Mouse (Mus musculus): ENCODE data around the gene Hrasls5. TPM values are rescaled to one million over a fixed set of nuclear protein-coding genes. Genes with fewer than 3 reads are reported as not detected.

Gene Hrasls5
- polyA plus RNA-seq, 1 experiment, result 2.6 TPM

DNA sequence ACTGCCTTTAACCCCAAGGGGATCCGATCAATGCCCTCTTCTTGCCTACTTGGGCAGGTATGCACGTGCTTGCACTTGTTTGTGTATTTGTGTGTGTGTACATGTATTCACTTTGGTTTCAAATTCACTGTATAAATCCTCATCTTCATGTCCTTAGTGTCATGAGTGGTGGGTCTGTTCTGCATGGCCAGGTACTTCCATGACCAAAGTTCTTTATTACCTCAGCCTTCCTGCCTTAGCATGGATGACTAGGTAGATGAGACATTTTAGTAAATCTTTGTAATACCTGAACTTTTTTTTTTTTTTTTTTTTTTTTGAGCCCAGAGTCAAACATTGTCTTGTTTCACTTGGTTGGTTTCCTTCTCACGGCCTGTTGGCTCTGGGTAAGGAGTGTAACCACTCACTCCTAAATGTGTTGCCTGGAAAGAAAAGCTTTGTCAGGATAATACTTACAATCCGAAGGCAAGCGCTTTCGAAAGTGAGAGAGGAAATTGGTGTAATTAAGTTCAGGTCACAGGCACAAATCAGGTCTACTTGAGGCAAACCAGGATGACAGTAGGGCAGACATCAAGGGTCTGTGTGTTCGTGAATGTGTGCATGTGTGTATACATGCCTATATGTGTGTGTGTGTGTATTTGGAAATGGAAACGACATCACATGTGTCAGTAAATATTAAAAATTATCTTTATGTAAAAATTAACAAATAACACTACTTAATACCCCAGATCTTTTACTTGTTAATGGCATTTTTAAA lies 36.7 kb downstream of the Hrasls5 start:
- no peak overlapping the region for H3K4me3 ChIP-seq (ENCODE audit: insufficient read depth, low read depth, low read length)
- H3K27ac ChIP-seq (replicated peaks; ENCODE audit: low read depth, low read length), result no peak overlapping the region

DNA sequence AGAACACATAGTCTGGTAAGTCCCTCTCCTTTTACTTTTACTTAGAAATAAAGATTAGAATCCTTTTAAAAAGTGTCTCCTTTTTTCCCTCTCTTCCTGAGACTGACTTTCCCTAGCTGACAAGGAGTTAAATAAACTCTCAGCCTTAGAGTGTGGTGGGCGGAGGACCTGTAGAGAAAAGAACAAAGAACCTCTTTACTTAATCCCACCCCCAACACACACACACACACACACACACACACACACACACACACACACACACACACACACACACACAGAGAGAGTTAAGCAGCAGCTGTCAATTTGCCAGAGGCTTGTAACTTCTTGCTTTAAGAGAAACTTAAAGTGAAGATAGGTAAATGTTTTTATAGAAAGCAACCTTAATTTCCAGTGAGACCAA lies 59.7 kb downstream of the Hrasls5 start:
- Histone ChIP-seq H3K27ac (replicated peaks; ENCODE audit: low read depth, low read length) (no peak overlapping the region), H3K4me3 (ENCODE audit: insufficient read depth, low read depth, low read length) (no peak overlapping the region), H3K4me1 (ENCODE audit: control insufficient read depth, insufficient read depth, insufficient read length, low read length) (no peaks in the 10 kb centered on the region)

More for the DNA sequence above, 36.7 kb downstream of the Hrasls5 start:
- H3K4me1 ChIP-seq (ENCODE audit: control insufficient read depth, insufficient read depth, insufficient read length, low read length), result no peaks in the 10 kb centered on the region

- no peaks in the 10 kb centered on the region for H3K4me1 ChIP-seq (ENCODE audit: control insufficient read depth, insufficient read depth, insufficient read length, low read length)
- no peak overlapping the region for H3K4me3 ChIP-seq (ENCODE audit: insufficient read depth, low read depth, low read length)
- no peak overlapping the region for H3K27ac ChIP-seq (replicated peaks; ENCODE audit: low read depth, low read length)
These were observed 75.6 kb downstream of the Hrasls5 start for GRCm38 (mm10) chr19:7687988-7688387.

Other genes starting within 250 kb of the Hrasls5 start
- 5.8 and 6.3 TPM in 2 replicates for gene Spindoc, start 229.5 kb upstream of the Hrasls5 start, polyA plus RNA-seq (2012; ENCODE audit: insufficient read depth, insufficient read length, missing spikeins)
- gene 2700081O15Rik, start 194.9 kb upstream of the Hrasls5 start, polyA plus RNA-seq (2012; ENCODE audit: insufficient read depth, insufficient read length, missing spikeins), result 7.6 and 8.3 TPM in 2 replicates
- 197 and 218 TPM in 2 replicates for gene Rtn3, start 129.3 kb upstream of the Hrasls5 start, polyA plus RNA-seq (2012; ENCODE audit: insufficient read depth, insufficient read length, missing spikeins)
- 59.2 and 73.5 TPM in 2 replicates for gene Atl3, start 118.5 kb upstream of the Hrasls5 start, polyA plus RNA-seq (2012; ENCODE audit: insufficient read depth, insufficient read length, missing spikeins)
- 368 and 573 TPM in 2 replicates for gene Pla2g16, start 55.1 kb upstream of the Hrasls5 start, polyA plus RNA-seq (2012; ENCODE audit: insufficient read depth, insufficient read length, missing spikeins)
- gene Lgals12, start 5.3 kb upstream of the Hrasls5 start, polyA plus RNA-seq (2012; ENCODE audit: insufficient read depth, insufficient read length, missing spikeins), result 78.7 and 93.6 TPM in 2 replicates
- gene Slc22a19, start 98.8 kb downstream of the Hrasls5 start, polyA plus RNA-seq (2012; ENCODE audit: insufficient read depth, insufficient read length, missing spikeins), result not detected in 2 replicates
- not detected in 2 replicates for gene Slc22a26, start 190.1 kb downstream of the Hrasls5 start, polyA plus RNA-seq (2012; ENCODE audit: insufficient read depth, insufficient read length, missing spikeins)